Mouse (Mus musculus) liver, embryonic 16.5 days (tissue): ENCODE data around the gene Gm28551. TPM values are rescaled to one million over a fixed set of nuclear protein-coding genes. Genes with fewer than 3 reads are reported as not detected.
"Not testable (repeated sequence)": the region's sequence is repeated elsewhere in the genome, so short reads cannot be mapped to it uniquely, and the experiment has no call there.

Experiments
- ATAC-seq: fragments of 200-750 bp; cut with Nextera tagmentation; 2 replicates; pipeline ENCODE4 v1.8.0; 2017; ENCODE audit warnings: low read depth, mild to moderate bottlenecking, moderate number of reproducible peaks, moderate library complexity
- H3K27ac ChIP-seq: fragments of 300-500 bp; sonication (generic); 2 replicates; pipeline ENCODE4 v1.5.1; 2014; ENCODE audit warnings: mild to moderate bottlenecking, low read length
- H3K27me3 ChIP-seq: fragments of 300-500 bp; sonication (generic); 2 replicates; pipeline ENCODE4 v1.6.1; 2014; ENCODE audit warnings: low read depth, low read length, mixed read lengths; ENCODE audit not compliant: control insufficient read depth, insufficient read depth
- H3K36me3 ChIP-seq: fragments of 300-500 bp; sonication (generic); 2 replicates; pipeline ENCODE4 v1.6.1; 2014; ENCODE audit warnings: mild to moderate bottlenecking; ENCODE audit not compliant: control insufficient read depth, insufficient read depth
- H3K4me1 ChIP-seq: fragments of 300-500 bp; sonication (generic); 2 replicates; pipeline ENCODE4 v1.6.1; 2014; ENCODE audit warnings: low read depth, low read length, mixed read lengths; ENCODE audit not compliant: control insufficient read depth
- H3K4me2 ChIP-seq: fragments of 300-500 bp; sonication (generic); 2 replicates; pipeline ENCODE4 v1.6.1; 2014; ENCODE audit warnings: low read depth, low read length, mixed read lengths
- H3K4me3 ChIP-seq: fragments of 300-500 bp; sonication (generic); 2 replicates; pipeline ENCODE4 v1.5.1; 2014; ENCODE audit warnings: low read depth, mild to moderate bottlenecking, low read length
- H3K9ac ChIP-seq: fragments of 300-500 bp; sonication (generic); 2 replicates; pipeline ENCODE4 v1.6.1; 2014; ENCODE audit warnings: low read depth, low read length
- H3K9me3 ChIP-seq: fragments of 300-500 bp; sonication (generic); replicated peaks from 2 replicates; pipeline ENCODE4 v1.6.1; 2016; ENCODE audit warnings: low read length; ENCODE audit not compliant: control insufficient read depth
- WGBS: fragments of 180-500 bp; shearing (Covaris S2); extraction: QIAGEN DNeasy Blood & Tissue Kit; methylation state at CpG from one replicate; pipeline ENCODE4 v1.1.7; 2014; ENCODE audit not compliant: insufficient replicate concordance; 5-methylcytosine and 5-hydroxymethylcytosine counted together
- polyA plus RNA-seq: library from polyadenylated mRNA; unstranded; fragments of >200 nt; fragmentation: Nextera tagmentation; extraction: Ambion mirVana; gene quantifications from 2 replicates; pipeline ENCODE4 v1.2.1, GENCODE M21; 2015

Gm28551 gene
- polyA plus RNA-seq, 1 experiment from 2014 or later, result 0.26 TPM

DNA sequence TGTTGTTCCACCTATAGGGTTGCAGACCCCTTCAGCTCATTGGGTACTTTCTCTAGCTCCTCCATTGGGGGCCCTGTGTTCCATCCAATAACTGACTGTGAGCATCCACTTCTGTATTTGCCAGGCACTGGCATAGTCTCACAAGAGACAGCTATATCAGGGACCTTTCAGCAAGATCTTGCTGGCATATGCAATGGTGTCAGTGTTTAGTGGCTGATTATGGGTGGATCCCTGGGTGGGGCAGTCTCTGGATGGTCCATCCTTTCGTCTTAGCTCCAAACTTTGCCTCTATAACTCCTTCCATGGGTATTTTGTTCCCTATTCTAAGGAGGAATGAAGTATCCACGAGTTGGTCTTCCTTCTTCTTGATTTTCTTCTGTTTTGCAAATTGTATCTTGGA is 15.1 kb downstream of the Gm28551 start:
- WGBS, result 24% methylated on average over 2 of the region's 2 CpGs
- H3K4me2 ChIP-seq, H3K4me3 ChIP-seq, H3K36me3 ChIP-seq, H3K27me3 ChIP-seq, H3K27ac ChIP-seq, H3K9ac ChIP-seq, H3K9me3 ChIP-seq: not testable (repeated sequence)
- peaks cover 11% of the 10 kb centered on the region for H3K4me1 ChIP-seq
- ATAC-seq, result 0 out of 2 replicates have a peak, but pooled peaks have one; percentile 49

DNA sequence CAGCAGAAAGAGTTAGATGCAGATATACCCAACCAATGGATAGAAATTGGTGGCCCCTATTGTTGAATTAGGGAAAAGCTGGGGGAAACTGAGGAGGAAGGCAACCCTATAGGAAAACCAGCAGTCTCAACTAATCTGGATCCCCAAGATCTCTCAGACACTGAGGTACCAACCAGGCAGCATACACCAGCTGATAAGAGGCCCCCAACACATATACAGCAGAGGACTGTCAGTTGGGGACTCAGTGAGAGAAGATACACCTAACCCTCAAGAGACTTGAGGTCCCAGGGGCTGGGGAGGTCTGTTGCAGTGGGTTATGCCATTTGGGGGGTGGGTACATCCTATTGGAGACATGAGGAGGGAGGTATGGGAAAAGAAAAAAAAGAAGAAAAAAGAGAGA is 17.0 kb downstream of the Gm28551 start:
- Histone ChIP-seq H3K4me2 (peak overlapping the region; percentile 3; the same call in 1 of the 2 replicates), H3K27ac (peak overlapping the region; percentile 44; the same call in 1 of the 2 replicates)
- ATAC-seq, result peak; percentile 78

DNA sequence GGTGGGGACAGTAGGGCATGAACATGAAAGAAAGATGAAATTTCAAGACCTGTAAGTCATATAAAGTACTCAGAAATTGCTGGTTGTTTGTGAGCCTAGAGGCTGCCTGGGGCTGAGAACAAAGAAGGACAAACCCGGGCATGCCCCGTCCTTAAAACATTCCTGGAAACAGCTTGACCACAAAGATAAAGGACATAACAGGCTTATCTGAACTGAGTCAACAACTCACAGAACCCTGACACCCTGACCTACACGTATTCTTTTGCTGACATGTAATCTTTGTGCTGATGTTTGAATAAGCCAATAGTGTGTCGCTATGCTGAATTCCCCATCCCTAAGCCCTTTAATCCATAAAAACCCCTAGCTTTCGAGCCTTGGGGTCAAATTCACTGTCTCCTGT is 18.9 kb downstream of the Gm28551 start:
- not testable (repeated sequence) for H3K4me3 ChIP-seq, H3K27ac ChIP-seq, H3K36me3 ChIP-seq, H3K4me2 ChIP-seq, H3K9me3 ChIP-seq, H3K9ac ChIP-seq, H3K27me3 ChIP-seq
- WGBS, result 30% methylated on average over 5 of the region's 5 CpGs
- H3K4me1 ChIP-seq, result peaks cover 11% of the 10 kb centered on the region
- ATAC-seq, result peak; percentile 60

More for the DNA sequence above, 17.0 kb downstream of the Gm28551 start:
- Histone ChIP-seq H3K36me3 (no peaks in the 10 kb centered on the region), H3K27me3 (no peaks in the 10 kb centered on the region), H3K9ac (no peak overlapping the region; the same call in 1 of the 2 replicates), H3K9me3 (no peaks in the 10 kb centered on the region), H3K4me1 (peaks cover 11% of the 10 kb centered on the region), H3K4me3 (no peak overlapping the region)

DNA sequence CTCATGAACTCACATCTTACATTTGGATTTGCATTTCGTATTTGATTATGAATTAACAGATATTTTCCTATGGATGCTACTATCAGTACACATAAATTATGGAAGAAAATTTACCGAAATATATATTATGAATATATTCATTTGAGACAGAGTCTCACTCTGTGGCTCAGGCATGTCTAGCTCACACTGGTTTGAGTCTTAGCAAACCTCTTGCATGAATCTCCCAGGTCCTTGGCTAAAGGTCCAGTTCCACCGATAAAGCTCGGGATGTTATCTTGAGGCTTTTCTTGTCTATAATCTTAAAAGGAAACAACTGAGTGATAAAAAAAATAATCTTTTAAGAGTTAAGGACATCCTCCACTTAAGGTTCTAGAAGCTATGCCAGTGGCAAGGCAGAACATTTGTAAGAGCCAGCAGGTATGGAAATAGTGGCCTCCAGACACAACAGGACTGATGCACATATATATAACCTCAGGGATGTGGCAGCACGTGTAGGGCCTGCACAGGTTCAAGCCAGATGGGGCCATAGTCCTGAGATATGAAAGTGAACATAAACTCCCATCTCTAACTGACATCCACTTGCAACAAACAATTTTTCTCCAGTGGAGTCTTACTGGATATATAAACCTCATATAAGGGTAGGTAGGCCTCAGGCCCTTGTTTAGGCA is 27.5 kb downstream of the Gm28551 start:
- 80% methylated on average over 5 of the region's 5 CpGs for WGBS
- Histone ChIP-seq H3K36me3 (no peaks in the 10 kb centered on the region), H3K4me3 (no peak overlapping the region), H3K9ac (no peak overlapping the region), H3K4me2 (no peak overlapping the region), H3K9me3 (no peaks in the 10 kb centered on the region), H3K27ac (no peak overlapping the region), H3K4me1 (peaks cover 3% of the 10 kb centered on the region; the same call in 1 of the 2 replicates), H3K27me3 (no peaks in the 10 kb centered on the region)
- ATAC-seq, result no peak

DNA sequence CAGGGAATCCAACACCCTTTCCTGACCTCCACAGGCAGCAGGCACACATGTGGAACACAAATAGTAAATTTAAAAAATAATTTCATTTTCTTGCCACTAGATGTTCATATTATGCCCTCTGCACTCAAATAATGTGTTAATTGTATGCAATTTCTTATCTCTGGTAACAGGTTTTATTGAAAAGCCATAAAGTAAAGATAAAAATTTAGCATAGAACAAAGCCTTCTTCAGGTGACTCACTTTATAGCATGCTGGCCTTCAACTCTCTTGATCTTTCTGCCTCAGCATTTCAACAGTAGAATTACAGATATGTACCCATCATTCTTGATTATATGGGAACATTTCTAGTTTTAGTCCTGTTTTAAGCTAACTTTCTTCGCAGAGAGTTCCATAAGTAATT is 28.2 kb downstream of the Gm28551 start:
- Histone ChIP-seq H3K9me3 (no peaks in the 10 kb centered on the region), H3K27me3 (no peaks in the 10 kb centered on the region), H3K36me3 (no peaks in the 10 kb centered on the region), H3K27ac (no peak overlapping the region), H3K4me2 (no peak overlapping the region), H3K4me1 (peaks cover 3% of the 10 kb centered on the region; the same call in 1 of the 2 replicates), H3K4me3 (no peak overlapping the region), H3K9ac (no peak overlapping the region)
- ATAC-seq, result no peak
- 87% methylated on average over 1 of the region's 1 CpGs for WGBS

DNA sequence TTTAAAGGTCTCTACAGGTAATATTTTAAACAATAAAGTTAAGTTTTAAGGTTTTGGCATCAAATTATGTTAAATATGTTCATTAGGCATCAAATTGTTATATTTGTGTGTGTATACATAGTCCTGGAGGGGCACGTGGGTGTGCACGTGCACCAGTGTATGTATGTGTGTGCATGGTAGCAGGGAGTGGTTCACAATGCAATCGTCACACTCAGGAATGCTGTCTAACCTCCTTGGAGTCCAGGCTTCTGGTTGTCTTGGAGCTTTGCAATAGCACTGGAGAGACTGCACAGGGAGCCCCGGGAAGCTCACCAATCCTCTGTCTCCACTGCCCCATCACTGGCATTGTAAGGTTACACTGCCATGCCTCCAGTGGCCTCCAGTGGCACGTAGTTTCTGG is 29.2 kb downstream of the Gm28551 start:
- Histone ChIP-seq H3K27ac (no peak overlapping the region), H3K4me1 (peaks cover 3% of the 10 kb centered on the region; the same call in 1 of the 2 replicates), H3K9me3 (no peaks in the 10 kb centered on the region), H3K4me3 (no peak overlapping the region), H3K36me3 (no peaks in the 10 kb centered on the region; the same call in none of the 2 replicates), H3K27me3 (no peaks in the 10 kb centered on the region), H3K4me2 (no peak overlapping the region), H3K9ac (no peak overlapping the region)
- no peak for ATAC-seq
- 85% methylated on average over 5 of the region's 5 CpGs for WGBS

DNA sequence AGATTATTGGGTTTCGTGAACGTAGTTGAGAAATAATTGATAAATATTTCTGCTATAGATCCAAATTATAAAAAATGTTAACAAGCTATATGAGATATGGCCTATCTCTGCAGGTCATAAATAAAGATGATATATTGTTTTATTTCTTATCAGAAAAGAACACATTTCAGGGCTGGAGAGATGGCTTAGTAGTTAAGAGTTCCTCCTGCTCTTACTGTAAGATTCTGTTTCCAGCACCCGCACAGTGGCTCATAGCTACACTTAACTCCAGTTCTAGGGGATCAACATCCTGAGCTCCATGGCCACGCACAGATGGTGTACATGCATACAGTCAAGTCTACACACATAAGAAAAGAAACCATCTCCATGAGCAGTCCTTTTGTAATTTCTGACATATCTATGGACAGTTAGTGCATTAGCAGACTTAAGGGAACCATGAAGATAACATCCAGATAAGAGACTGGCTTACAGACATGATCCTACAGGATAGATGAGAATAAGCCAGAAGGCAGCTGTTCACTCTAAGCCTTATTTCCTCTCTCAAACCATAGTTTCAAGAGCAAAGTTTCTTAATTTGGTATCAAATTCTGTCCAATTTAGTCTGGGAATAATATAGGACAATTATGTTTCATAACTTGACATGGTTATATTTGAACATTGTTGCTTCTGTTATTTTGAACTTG is 30.7 kb downstream of the Gm28551 start:
- peaks cover 3% of the 10 kb centered on the region; the same call in 1 of the 2 replicates for H3K4me1 ChIP-seq
- no peak overlapping the region for H3K4me3 ChIP-seq
- WGBS, result 66% methylated on average over 4 of the region's 4 CpGs
- H3K27me3 ChIP-seq, result no peaks in the 10 kb centered on the region
- peak; percentile 47; the same call in 1 of the 2 replicates for ATAC-seq
- H3K9me3 ChIP-seq, result no peaks in the 10 kb centered on the region
- peaks cover 5% of the 10 kb centered on the region for H3K36me3 ChIP-seq
- no peak overlapping the region for H3K27ac ChIP-seq
- H3K9ac ChIP-seq, result no peak overlapping the region
- no peak overlapping the region for H3K4me2 ChIP-seq

DNA sequence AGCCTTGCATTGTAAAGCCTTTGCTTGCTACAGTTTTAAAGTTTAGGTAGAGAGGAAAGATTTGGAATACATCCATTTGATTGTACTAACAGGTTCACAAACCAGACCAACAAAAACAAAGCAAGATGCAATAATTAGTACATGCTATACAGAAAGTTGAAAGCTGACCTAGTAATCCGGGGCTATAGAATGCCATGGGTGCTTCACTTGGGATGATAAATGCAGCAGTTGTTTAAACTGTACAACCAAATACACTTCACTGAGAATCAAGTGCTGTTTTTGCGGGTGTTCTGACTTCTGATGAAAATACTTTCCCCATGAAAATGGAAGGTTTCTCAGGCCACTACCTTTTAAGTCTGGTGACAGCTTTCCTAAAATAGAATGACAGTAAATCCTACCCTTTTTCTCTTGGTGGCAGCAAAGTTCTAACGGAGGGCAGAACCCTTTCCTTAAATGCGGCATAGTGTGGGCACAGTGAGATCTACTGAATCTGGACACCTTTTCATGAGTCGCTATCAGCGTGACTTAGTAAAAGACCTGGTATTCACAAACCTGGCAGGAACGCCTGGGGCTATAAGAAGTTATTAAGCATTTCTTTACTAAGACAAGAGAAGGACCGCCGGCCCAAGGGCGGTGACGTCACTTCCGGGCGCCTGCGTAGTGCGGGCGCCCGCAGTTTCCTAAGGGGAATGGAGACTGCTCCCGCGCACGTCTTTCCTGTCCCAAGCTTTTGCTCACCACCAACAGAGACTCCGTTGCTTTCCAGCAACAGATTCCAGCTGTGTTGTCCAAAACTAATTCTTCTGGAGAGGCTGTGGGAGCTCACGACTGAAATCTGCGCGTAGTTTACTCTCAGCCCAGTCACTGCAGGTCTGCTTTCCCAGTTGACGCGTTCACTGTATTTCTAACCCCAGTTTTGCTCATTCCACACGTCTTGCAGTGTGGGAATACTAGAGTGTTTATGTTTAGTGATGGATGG is 39.2 kb downstream of the Gm28551 start, which contains the start of gene Osgepl1:
Gene Osgepl1 (plus strand): TSS at position 636 of the 979 bp plus-strand sequence.
- Histone ChIP-seq H3K4me2 (peak within 1 kb of the TSS; percentile 82), H3K27ac (peak within 1 kb of the TSS; percentile 83), H3K9me3 (no peaks in the 10 kb centered on the region), H3K9ac (peak within 1 kb of the TSS; percentile 89), H3K4me3 (peak within 1 kb of the TSS; percentile 85), H3K27me3 (no peaks in the 10 kb centered on the region), H3K36me3 (peaks cover 9% of the 10 kb centered on the region), H3K4me1 (peaks cover 5% of the 10 kb centered on the region; the same call in 1 of the 2 replicates)
- 2% methylated on average over 27 of the region's 27 CpGs for WGBS
- ATAC-seq, result peak; percentile 96
